Mouse (Mus musculus) erythroblast, embryonic 14.5 days (primary cell): Measurements from ENCODE around the gene Gpx8. TPM values are rescaled to one million over a fixed set of nuclear protein-coding genes. Genes with fewer than 3 reads are reported as not detected.
A peak's percentile ranks its signal among the peaks of the same experiment; 100 is the strongest.

ENCODE experiments used
- H3K27me3 ChIP-seq: 2 replicates; pipeline ENCODE4 v1.6.1; 2012; ENCODE audit warnings: inconsistent platforms; ENCODE audit not compliant: control insufficient read depth
- H3K36me3 ChIP-seq: 2 replicates; pipeline ENCODE4 v1.6.1; 2012; ENCODE audit warnings: mild to moderate bottlenecking, inconsistent platforms; ENCODE audit not compliant: control insufficient read depth
- H3K4me1 ChIP-seq: 2 replicates; pipeline ENCODE4 v1.6.1; 2012; ENCODE audit warnings: inconsistent platforms; ENCODE audit not compliant: control insufficient read depth
- H3K4me3 ChIP-seq: replicated peaks from 2 replicates; pipeline ENCODE3; 2012; ENCODE audit warnings: moderate library complexity, mild to moderate bottlenecking, inconsistent platforms
- H3K9me3 ChIP-seq: 2 replicates; pipeline ENCODE4 v1.6.1; 2012; ENCODE audit warnings: low read length, inconsistent platforms, mixed read lengths; ENCODE audit not compliant: control insufficient read depth
- GATA1 ChIP-seq: IDR thresholded peaks from 2 replicates; pipeline ENCODE4 v1.6.1; 2012; ENCODE audit warnings: low read length, inconsistent platforms, mixed read lengths
- TAL1 ChIP-seq: IDR thresholded peaks from 3 replicates; pipeline ENCODE4 v1.6.1; 2012; ENCODE audit warnings: low read length, inconsistent platforms, mixed read lengths
- polyA plus RNA-seq: library from polyadenylated mRNA; stranded (reverse); fragments of >175 nt; gene quantifications from 2 replicates; pipeline ENCODE4 v1.2.3, GENCODE M21; 2012

Gene Gpx8
- polyA plus RNA-seq, 1 experiment: not detected

GRCm38 (mm10) chr13:113055826-113056225 is 9.6 kb upstream of the Gpx8 start:
- H3K27me3 ChIP-seq: no peaks in the 10 kb centered on the region; the same call in 1 of the 2 replicates
- peaks cover 28% of the 10 kb centered on the region for H3K9me3 ChIP-seq
- H3K4me3 ChIP-seq: no peak overlapping the region
- no peaks in the 10 kb centered on the region for H3K4me1 ChIP-seq
- TF ChIP-seq TAL1: no peak
- no peak for TF ChIP-seq GATA1
- no peaks in the 10 kb centered on the region for H3K36me3 ChIP-seq

GRCm38 (mm10) chr13:113054230-113054629 is 8.0 kb upstream of the Gpx8 start:
- no peaks in the 10 kb centered on the region; the same call in 1 of the 2 replicates for H3K27me3 ChIP-seq
- no peaks in the 10 kb centered on the region for H3K4me1 ChIP-seq
- no peaks in the 10 kb centered on the region for H3K36me3 ChIP-seq
- H3K4me3 ChIP-seq: no peak overlapping the region
- H3K9me3 ChIP-seq: peaks cover 28% of the 10 kb centered on the region
- TF ChIP-seq GATA1 (no peak), TAL1 (no peak)

- Histone ChIP-seq H3K27me3 (peaks cover 26% of the 10 kb centered on the region), H3K4me3 (no peak overlapping the region), H3K36me3 (no peaks in the 10 kb centered on the region), H3K9me3 (no peaks in the 10 kb centered on the region), H3K4me1 (no peaks in the 10 kb centered on the region)
- TF ChIP-seq GATA1 (no peak), TAL1 (no peak)
Measured at GRCm38 (mm10) chr13:113047647-113048046, 1.4 kb upstream of the Gpx8 start.

GRCm38 (mm10) chr13:113047018-113047417 is 808 bp upstream of the Gpx8 start:
- TF ChIP-seq TAL1: no peak
- no peak for TF ChIP-seq GATA1
- Histone ChIP-seq H3K9me3 (no peaks in the 10 kb centered on the region), H3K36me3 (no peaks in the 10 kb centered on the region), H3K27me3 (peaks cover 26% of the 10 kb centered on the region), H3K4me1 (no peaks in the 10 kb centered on the region), H3K4me3 (no peak overlapping the region)

- Histone ChIP-seq H3K9me3 (no peaks in the 10 kb centered on the region), H3K4me3 (no peak overlapping the region), H3K4me1 (no peaks in the 10 kb centered on the region), H3K27me3 (peaks cover 26% of the 10 kb centered on the region), H3K36me3 (no peaks in the 10 kb centered on the region)
- TF ChIP-seq GATA1 (no peak), TAL1 (no peak)
Measured at GRCm38 (mm10) chr13:113045458-113046110, 626 bp downstream of the Gpx8 start.

GRCm38 (mm10) chr13:113044876-113045275 is 1.3 kb downstream of the Gpx8 start:
- TF ChIP-seq GATA1 (no peak), TAL1 (no peak)
- Histone ChIP-seq H3K9me3 (no peaks in the 10 kb centered on the region), H3K36me3 (no peaks in the 10 kb centered on the region), H3K27me3 (peaks cover 30% of the 10 kb centered on the region), H3K4me3 (no peak overlapping the region), H3K4me1 (no peaks in the 10 kb centered on the region)

GRCm38 (mm10) chr13:113035852-113036251 is 10.4 kb downstream of the Gpx8 start:
- H3K4me3 ChIP-seq: peak overlapping the region; percentile 67
- H3K9me3 ChIP-seq: no peaks in the 10 kb centered on the region; the same call in 1 of the 2 replicates
- no peaks in the 10 kb centered on the region for H3K36me3 ChIP-seq
- H3K27me3 ChIP-seq: peaks cover 79% of the 10 kb centered on the region
- TF ChIP-seq TAL1 (no peak), GATA1 (no peak)
- H3K4me1 ChIP-seq: peaks cover 18% of the 10 kb centered on the region

GRCm38 (mm10) chr13:113034950-113035421 is 11.2 kb downstream of the Gpx8 start, which contains the start of gene Cdc20b:
Gene Cdc20b (plus strand): TSS chr13:113035111.
- Histone ChIP-seq H3K9me3 (no peaks in the 10 kb centered on the region; the same call in 1 of the 2 replicates), H3K27me3 (peaks cover 85% of the 10 kb centered on the region), H3K36me3 (no peaks in the 10 kb centered on the region), H3K4me1 (peaks cover 18% of the 10 kb centered on the region), H3K4me3 (peak within 1 kb of the TSS; percentile 67)
- no peak for TF ChIP-seq TAL1
- no peak for TF ChIP-seq GATA1

GRCm38 (mm10) chr13:113034271-113034886 is 11.8 kb downstream of the Gpx8 start:
- Histone ChIP-seq H3K27me3 (peaks cover 85% of the 10 kb centered on the region), H3K9me3 (no peaks in the 10 kb centered on the region; the same call in 1 of the 2 replicates), H3K4me3 (peak overlapping the region; percentile 67), H3K36me3 (no peaks in the 10 kb centered on the region), H3K4me1 (peaks cover 18% of the 10 kb centered on the region)
- no peak for TF ChIP-seq TAL1
- TF ChIP-seq GATA1: no peak
